In genomic region chr13:44496596-44496995, GRCm38 (mm10) we compare ENCODE assay signal across 19 mouse cellular contexts.
DNase-seq lines count a peak whose midpoint lies in the region; ATAC-seq and TF ChIP-seq lines count a peak whose summit lies in the region.
"Had no signal": no experiment of that assay in that cellular context is flagged by ENCODE, and none has a peak within 500 bp of the region (broad histone marks: within the 10 kb centered on the region; RNA-seq: fewer than 3 reads in every experiment).

No protein-coding gene starts in this region.

- WGBS in midbrain, postnatal 0 days, result 54% methylated on average over 9 of the region's 9 CpGs
- WGBS in midbrain, embryonic 15.5 days, result 65% methylated on average over 9 of the region's 9 CpGs
- WGBS in embryonic facial prominence, embryonic 13.5 days, result 36% methylated on average over 9 of the region's 9 CpGs
- 49% methylated on average over 9 of the region's 9 CpGs for WGBS in stomach, postnatal 0 days

- no peaks in the 10 kb centered on the region for H3K27me3 ChIP-seq in midbrain, postnatal 0 days (ENCODE audit: insufficient read depth, low read length)
- H3K27me3 ChIP-seq in midbrain, embryonic 15.5 days (replicated peaks), result no peaks in the 10 kb centered on the region
- no peaks in the 10 kb centered on the region for H3K27me3 ChIP-seq in embryonic facial prominence, embryonic 13.5 days
- H3K27me3 ChIP-seq in stomach, postnatal 0 days (ENCODE audit: control insufficient read depth, insufficient read depth, low read length), result no peaks in the 10 kb centered on the region
- H3K27me3 ChIP-seq: heart, embryonic 13.5 days; hindbrain, embryonic 15.5 days had no signal

- no peak overlapping the region for H3K4me3 ChIP-seq in midbrain, postnatal 0 days (ENCODE audit: low read depth, low read length)
- no peak overlapping the region for H3K4me3 ChIP-seq in midbrain, embryonic 15.5 days
- no peak overlapping the region for H3K4me3 ChIP-seq in embryonic facial prominence, embryonic 13.5 days
- H3K4me3 ChIP-seq in stomach, postnatal 0 days (ENCODE audit: low read depth, low read length), result no peak overlapping the region
- H3K4me3 ChIP-seq: heart, embryonic 13.5 days; hindbrain, embryonic 15.5 days; myocyte had no signal

- no peaks in the 10 kb centered on the region for H3K4me1 ChIP-seq in midbrain, postnatal 0 days (ENCODE audit: insufficient read depth, low read length)
- peaks cover 6% of the 10 kb centered on the region for H3K4me1 ChIP-seq in midbrain, embryonic 15.5 days
- peaks cover 51% of the 10 kb centered on the region for H3K4me1 ChIP-seq in embryonic facial prominence, embryonic 13.5 days
- no peaks in the 10 kb centered on the region for H3K4me1 ChIP-seq in stomach, postnatal 0 days (replicated peaks; ENCODE audit: control insufficient read depth, insufficient read depth)

- TF ChIP-seq EP300 in stomach, postnatal 0 days (optimal IDR thresholded peaks at IDR 0.05), result no peak

- H3K9ac ChIP-seq in midbrain, postnatal 0 days (replicated peaks; ENCODE audit: low read length, poor library complexity, severe bottlenecking), result no peak overlapping the region
- no peak overlapping the region for H3K9ac ChIP-seq in midbrain, embryonic 15.5 days
- H3K9ac ChIP-seq in embryonic facial prominence, embryonic 13.5 days, result no peak overlapping the region
- H3K9ac ChIP-seq in stomach, postnatal 0 days (ENCODE audit: low read length), result no peak overlapping the region
- H3K9ac ChIP-seq: heart, embryonic 13.5 days; hindbrain, embryonic 15.5 days had no signal

- H3K36me3 ChIP-seq in midbrain, postnatal 0 days (ENCODE audit: insufficient read depth, low read length), result no peaks in the 10 kb centered on the region
- H3K36me3 ChIP-seq in midbrain, embryonic 15.5 days (replicated peaks), result no peaks in the 10 kb centered on the region
- H3K36me3 ChIP-seq in embryonic facial prominence, embryonic 13.5 days, result no peaks in the 10 kb centered on the region
- no peaks in the 10 kb centered on the region for H3K36me3 ChIP-seq in stomach, postnatal 0 days (ENCODE audit: control insufficient read depth, insufficient read depth, low read length)
- H3K36me3 ChIP-seq: heart, embryonic 13.5 days; hindbrain, embryonic 15.5 days had no signal

- no peak for TF ChIP-seq CTCF in midbrain, postnatal 0 days (IDR thresholded peaks at IDR 0.05)
- TF ChIP-seq CTCF in stomach, postnatal 0 days (IDR thresholded peaks at IDR 0.05; ENCODE audit: low read depth), result no peak

- peak; percentile 33 for DNase-seq in midbrain, postnatal 0 days (ENCODE audit: low spot score)
- peak; percentile 73 for DNase-seq in cerebellum, adult 8-10 months
- DNase-seq in stomach, postnatal 0 days (ENCODE audit: low spot score), result no peak
- DNase-seq in adrenal gland, adult 2 months, result no peak
- no peak for DNase-seq in left cerebral cortex, adult 18-20 months (ENCODE audit: low spot score in 2 of 2)
- DNase-seq: heart, postnatal 36 days; kidney, adult 11 months; liver; lung, adult 18-20 months; retina, postnatal 1 day; thymus, postnatal 4 days had no signal

- H3K9me3 ChIP-seq in midbrain, postnatal 0 days (ENCODE audit: low read length), result no peaks in the 10 kb centered on the region
- no peaks in the 10 kb centered on the region for H3K9me3 ChIP-seq in midbrain, embryonic 15.5 days
- H3K9me3 ChIP-seq in embryonic facial prominence, embryonic 13.5 days, result no peaks in the 10 kb centered on the region
- no peaks in the 10 kb centered on the region for H3K9me3 ChIP-seq in stomach, postnatal 0 days (ENCODE audit: control insufficient read depth, low read length)
- H3K9me3 ChIP-seq: heart, embryonic 13.5 days; hindbrain, embryonic 15.5 days had no signal

- no peak overlapping the region for H3K27ac ChIP-seq in midbrain, postnatal 0 days (ENCODE audit: low read depth, low read length)
- no peak overlapping the region for H3K27ac ChIP-seq in midbrain, embryonic 15.5 days
- H3K27ac ChIP-seq in embryonic facial prominence, embryonic 13.5 days, result peak overlapping the region; percentile 44
- 0 out of 2 replicates have a peak overlapping the region, but pooled peaks have one; percentile 4 for H3K27ac ChIP-seq in stomach, postnatal 0 days (replicated peaks)
- H3K27ac ChIP-seq: heart, embryonic 13.5 days; hindbrain, embryonic 15.5 days had no signal

- no peak overlapping the region for H3K4me2 ChIP-seq in midbrain, postnatal 0 days (ENCODE audit: low read depth, low read length, poor library complexity, severe bottlenecking)
- no peak overlapping the region for H3K4me2 ChIP-seq in midbrain, embryonic 15.5 days
- no peak overlapping the region for H3K4me2 ChIP-seq in embryonic facial prominence, embryonic 13.5 days
- H3K4me2 ChIP-seq in stomach, postnatal 0 days (replicated peaks; ENCODE audit: low read depth), result no peak overlapping the region
- H3K4me2 ChIP-seq: heart, embryonic 13.5 days; hindbrain, embryonic 15.5 days; midbrain, embryonic 11.5 days had no signal

- no peak for ATAC-seq in midbrain, postnatal 0 days (ENCODE audit: low FRiP score)
- no peak for ATAC-seq in midbrain, embryonic 15.5 days (replicated peaks)
- no peak for ATAC-seq in embryonic facial prominence, embryonic 13.5 days (ENCODE audit: insufficient number of reproducible peaks, insufficient read depth, low FRiP score, low TSS enrichment, low read depth)
- ATAC-seq in stomach, postnatal 0 days (ENCODE audit: low FRiP score, low TSS enrichment), result no peak
- no peak for ATAC-seq in megakaryocyte-erythroid progenitor cell, adult 5-6 weeks (replicated peaks; ENCODE audit: low FRiP score, low TSS enrichment, poor library complexity, severe bottlenecking)
- ATAC-seq: forebrain, embryonic 16.5 days had no signal

Comparison
In these comparisons a context has a peak if more than half of its experiments do, and no peak if none do; other contexts are left out.
1. DNase-seq: peak in midbrain, postnatal 0 days (single experiment) and cerebellum, adult 8-10 months (single experiment); none in stomach, postnatal 0 days (single experiment), adrenal gland, adult 2 months (single experiment) and left cerebral cortex, adult 18-20 months (0 of 2).
2. H3K27ac ChIP-seq: peak in embryonic facial prominence, embryonic 13.5 days (single experiment) and stomach, postnatal 0 days (single experiment); none in midbrain, postnatal 0 days (single experiment) and midbrain, embryonic 15.5 days (single experiment).